Mouse (Mus musculus) embryonic fibroblast, embryonic 13.5 days (primary cell): ENCODE results near the gene Schip1. TPM values are rescaled to one million over a fixed set of nuclear protein-coding genes. Genes with fewer than 3 reads are reported as not detected.

Source experiments
- H3K27ac ChIP-seq: 2 replicates; pipeline ENCODE4 v1.5.1; 2012; ENCODE audit warnings: low read length, control low read depth, inconsistent platforms; ENCODE audit not compliant: insufficient read depth
- H3K4me1 ChIP-seq: 2 replicates; pipeline ENCODE4 v1.6.1; 2011; ENCODE audit warnings: low read length; ENCODE audit not compliant: control insufficient read depth, insufficient read depth
- H3K4me3 ChIP-seq: 2 replicates; pipeline ENCODE4 v1.5.1; 2011; ENCODE audit warnings: mild to moderate bottlenecking, control low read depth, low read length; ENCODE audit not compliant: insufficient read depth
- CTCF ChIP-seq: IDR thresholded peaks from 2 replicates; pipeline ENCODE4 v1.5.1; 2011; ENCODE audit warnings: mild to moderate bottlenecking, control low read depth, low read length, moderate library complexity, borderline replicate concordance; ENCODE audit not compliant: insufficient read depth
- POLR2A ChIP-seq: IDR thresholded peaks from 2 replicates; pipeline ENCODE4 v1.6.1; 2011; ENCODE audit warnings: low read depth, mild to moderate bottlenecking, control low read depth, low read length, moderate library complexity
- polyA plus RNA-seq: library from polyadenylated mRNA; stranded (reverse); fragments of >200 nt; gene quantifications from 2 replicates; pipeline ENCODE4 v1.2.4, GENCODE M21; 2011; ENCODE audit warnings: low read depth; ENCODE audit not compliant: missing spikeins, insufficient read length

Gene Schip1
- polyA plus RNA-seq, 1 experiment: 47.5 TPM

DNA sequence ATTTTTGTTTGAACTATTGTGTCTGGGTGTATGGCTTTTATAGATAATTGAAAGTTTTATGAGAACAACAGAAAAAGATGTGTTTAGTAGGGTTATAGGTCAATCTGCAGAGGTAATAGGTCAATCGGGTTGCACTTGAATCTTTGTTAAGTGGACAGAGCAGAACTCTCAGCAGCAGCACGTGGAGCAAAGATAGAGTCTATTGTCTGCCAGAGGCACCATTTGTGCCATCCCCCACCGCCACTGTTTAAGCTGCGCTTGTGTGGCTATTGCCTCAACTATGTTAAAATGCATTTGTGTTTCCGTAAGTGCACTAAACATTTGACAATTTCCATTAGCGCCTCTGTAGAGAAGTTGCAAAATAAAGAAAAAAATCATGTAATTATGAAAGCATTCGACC, 335.5 kb downstream of the Schip1 start:
- no peaks in the 10 kb centered on the region for H3K4me1 ChIP-seq
- no peak for TF ChIP-seq POLR2A
- TF ChIP-seq CTCF: no peak
- H3K27ac ChIP-seq: no peak overlapping the region
- H3K4me3 ChIP-seq: no peak overlapping the region

DNA sequence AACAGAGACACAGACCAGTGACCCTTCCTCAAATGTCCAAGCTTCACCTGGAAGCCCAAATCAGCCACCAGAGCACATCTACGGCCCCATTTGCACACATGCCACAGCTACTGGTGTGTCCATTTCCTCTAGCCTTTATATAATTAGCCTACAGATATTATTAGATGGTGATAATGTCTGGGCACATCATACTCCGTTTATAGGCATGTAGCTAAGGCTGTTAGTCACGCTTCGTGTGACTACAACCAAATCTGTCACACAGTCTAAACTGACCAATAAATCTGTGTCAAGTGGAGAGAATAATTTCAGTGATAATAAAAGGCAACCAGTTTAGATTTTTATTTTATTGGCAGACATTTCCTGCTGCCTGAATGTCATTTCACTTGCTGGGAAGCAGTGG, 338.7 kb downstream of the Schip1 start:
- Histone ChIP-seq H3K4me3 (no peak overlapping the region), H3K27ac (no peak overlapping the region), H3K4me1 (no peaks in the 10 kb centered on the region)
- TF ChIP-seq CTCF (no peak), POLR2A (no peak)

DNA sequence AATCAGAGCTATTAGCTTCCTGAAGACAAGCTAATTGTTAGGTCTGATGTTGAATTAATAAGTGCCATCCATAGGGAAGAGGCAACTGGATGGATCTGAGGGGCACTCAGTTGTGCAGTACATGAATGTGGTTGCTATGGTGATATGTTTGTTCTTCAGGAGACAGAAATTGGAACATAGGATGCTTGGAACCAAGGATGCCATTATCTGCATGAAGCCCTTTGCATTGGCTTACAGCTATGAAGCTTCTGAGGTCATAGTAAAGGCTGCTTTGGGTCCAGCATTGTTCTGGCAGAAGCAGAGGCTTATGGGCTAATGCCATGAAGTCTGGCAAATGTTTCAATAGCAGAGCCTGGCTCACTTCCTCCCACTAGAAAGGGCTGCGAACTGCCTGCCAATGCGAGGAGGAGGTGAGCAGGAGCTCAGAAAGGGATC, 339.2 kb downstream of the Schip1 start:
- H3K4me1 ChIP-seq: no peaks in the 10 kb centered on the region
- TF ChIP-seq POLR2A (no peak), CTCF (no peak)
- H3K27ac ChIP-seq: no peak overlapping the region
- no peak overlapping the region for H3K4me3 ChIP-seq

DNA sequence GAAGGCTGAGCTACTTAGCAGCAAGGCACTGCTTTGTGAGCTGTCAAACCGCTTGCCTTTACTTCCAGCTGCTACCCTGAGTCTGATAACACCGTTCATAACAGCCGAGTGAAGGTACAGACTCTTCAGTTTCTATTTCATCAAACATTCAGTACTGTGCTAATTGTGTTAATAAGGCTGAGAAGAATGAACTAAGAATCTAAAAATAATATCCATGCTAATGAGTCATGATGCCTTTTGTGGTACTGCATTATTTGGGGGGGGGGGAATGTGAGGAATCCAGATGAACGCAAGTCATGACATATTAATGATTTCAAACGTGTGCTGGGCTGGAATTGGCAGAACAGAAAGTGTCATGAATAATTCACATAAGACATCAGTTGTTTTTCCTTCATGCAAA, 341.1 kb downstream of the Schip1 start:
- no peak overlapping the region for H3K27ac ChIP-seq
- no peaks in the 10 kb centered on the region for H3K4me1 ChIP-seq
- TF ChIP-seq CTCF: no peak
- TF ChIP-seq POLR2A: no peak
- no peak overlapping the region for H3K4me3 ChIP-seq

DNA sequence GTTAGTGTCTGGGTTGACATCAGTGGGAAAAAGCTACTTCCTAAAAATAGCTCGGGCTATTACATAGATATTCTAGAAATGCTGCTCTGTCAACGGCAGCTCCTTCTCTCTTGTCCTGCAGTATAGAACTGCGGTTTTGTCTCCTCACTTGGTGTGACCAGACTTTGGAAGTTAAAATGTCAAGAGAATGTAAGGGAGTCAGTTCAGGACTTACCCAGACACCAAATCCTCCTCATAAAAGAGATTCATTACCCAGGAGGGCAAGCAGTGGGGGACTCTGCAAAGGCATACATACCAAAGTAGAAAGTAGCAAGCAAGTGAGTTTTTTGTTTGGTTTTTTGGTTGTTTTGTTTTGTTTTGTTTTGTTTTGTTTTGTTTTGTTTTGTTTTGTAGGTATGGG, 347.7 kb downstream of the Schip1 start:
- Histone ChIP-seq H3K27ac (no peak overlapping the region), H3K4me1 (no peaks in the 10 kb centered on the region), H3K4me3 (no peak overlapping the region)
- TF ChIP-seq POLR2A (no peak), CTCF (no peak)

DNA sequence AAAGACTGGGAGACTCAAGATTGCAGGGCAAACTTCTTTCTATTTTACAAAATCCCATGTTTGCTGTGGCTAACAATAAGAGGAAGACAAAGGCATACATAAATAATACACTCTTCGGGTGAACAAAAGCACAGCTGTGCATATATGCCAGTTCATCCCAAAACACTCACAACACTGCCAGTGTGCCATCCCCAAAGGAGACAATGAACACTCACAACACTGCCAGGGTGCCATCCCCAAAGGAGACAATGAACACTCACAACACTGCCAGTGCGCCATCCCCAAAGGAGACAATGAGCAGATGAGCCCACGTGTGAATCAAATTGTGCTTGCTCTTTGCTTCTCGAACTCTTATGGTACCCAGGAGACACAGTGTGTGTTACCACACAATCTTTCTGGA, 355.2 kb downstream of the Schip1 start:
- H3K4me3 ChIP-seq: no peak overlapping the region
- H3K4me1 ChIP-seq: no peaks in the 10 kb centered on the region
- H3K27ac ChIP-seq: no peak overlapping the region
- TF ChIP-seq POLR2A (no peak), CTCF (no peak)

DNA sequence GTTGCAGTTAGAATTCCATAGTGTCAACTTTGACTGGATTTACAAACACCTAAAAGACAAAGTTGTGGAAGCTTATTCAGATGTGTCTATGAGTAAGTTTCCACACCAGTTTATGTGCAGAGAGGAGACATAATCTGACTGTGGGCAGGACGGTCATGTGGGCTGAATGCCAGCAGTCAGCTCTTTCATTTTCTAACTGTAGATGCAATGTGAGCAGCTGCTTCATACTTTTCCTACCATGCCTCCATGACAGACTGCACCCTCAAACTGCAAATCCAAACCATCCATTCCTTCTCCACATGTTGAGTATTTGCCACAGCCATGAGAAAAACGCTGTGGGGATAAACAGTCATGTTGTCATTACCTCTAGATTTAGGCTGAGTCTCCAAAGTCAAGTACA, 356.3 kb downstream of the Schip1 start:
- Histone ChIP-seq H3K4me3 (no peak overlapping the region), H3K4me1 (no peaks in the 10 kb centered on the region), H3K27ac (no peak overlapping the region)
- TF ChIP-seq POLR2A: no peak
- no peak for TF ChIP-seq CTCF

DNA sequence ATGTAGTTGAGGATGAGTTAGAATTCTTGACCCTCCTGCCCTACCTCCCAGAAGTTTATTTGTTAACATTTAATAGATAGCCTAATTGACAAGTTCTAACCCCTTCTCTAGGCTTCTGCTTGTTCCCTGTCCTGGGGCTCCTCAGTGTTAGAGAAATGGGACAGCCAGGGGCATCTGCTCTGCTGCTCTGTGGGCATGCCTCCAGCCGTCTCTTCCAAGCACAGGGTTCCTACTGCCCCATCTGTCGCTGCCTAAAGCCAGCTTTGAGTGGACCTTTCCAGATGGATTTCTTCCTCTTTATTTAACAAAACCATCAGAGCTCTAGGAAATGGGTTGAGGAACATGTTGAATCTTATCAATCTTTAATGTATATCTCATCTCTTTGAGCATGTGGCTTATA, 357.2 kb downstream of the Schip1 start:
- Histone ChIP-seq H3K27ac (no peak overlapping the region), H3K4me1 (no peaks in the 10 kb centered on the region), H3K4me3 (no peak overlapping the region)
- no peak for TF ChIP-seq POLR2A

DNA sequence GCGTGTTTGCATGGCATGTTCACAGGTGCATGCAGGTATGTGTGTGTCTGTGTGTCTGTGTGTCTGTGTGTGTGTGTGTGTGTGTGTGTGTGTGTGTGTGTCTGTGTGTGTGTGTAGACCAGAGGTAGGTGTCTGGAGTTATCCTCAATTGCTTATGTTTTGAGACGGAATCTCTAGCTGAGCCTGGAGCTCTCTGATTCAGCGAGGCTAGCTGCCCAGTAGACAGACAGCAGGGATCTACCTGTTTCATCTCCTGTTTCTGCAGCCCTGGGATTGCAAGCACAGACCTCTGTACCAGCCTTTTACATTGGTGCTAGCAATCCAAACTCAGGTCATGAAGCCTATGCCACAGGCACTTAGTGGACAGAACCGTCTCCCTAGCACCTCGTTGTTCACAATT, 363.5 kb downstream of the Schip1 start:
- TF ChIP-seq CTCF (no peak), POLR2A (no peak)
- Histone ChIP-seq H3K4me1 (no peaks in the 10 kb centered on the region; the same call in 1 of the 2 replicates), H3K27ac (no peak overlapping the region), H3K4me3 (no peak overlapping the region)

DNA sequence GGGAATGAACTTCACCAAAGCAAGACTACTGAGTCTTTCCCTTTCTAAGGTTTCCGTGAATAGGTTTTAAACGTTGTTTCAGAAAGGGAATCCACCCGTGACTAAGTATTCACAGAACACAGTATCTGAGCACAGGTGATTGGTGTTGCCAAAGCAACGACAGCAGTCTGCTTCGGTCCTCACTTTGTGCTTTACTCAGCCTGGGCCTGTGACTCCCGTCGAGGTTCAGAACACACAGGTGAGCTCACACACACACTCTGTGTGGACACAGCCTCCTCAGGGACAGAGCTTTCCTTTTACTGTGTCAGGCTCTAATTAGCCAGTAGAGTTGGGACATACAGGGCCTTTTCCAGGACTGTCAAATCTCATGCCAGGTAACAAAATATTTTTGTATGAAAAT, 369.8 kb downstream of the Schip1 start:
- no peak overlapping the region for H3K4me3 ChIP-seq
- no peak for TF ChIP-seq CTCF
- TF ChIP-seq POLR2A: no peak
- no peaks in the 10 kb centered on the region for H3K4me1 ChIP-seq
- H3K27ac ChIP-seq: no peak overlapping the region

DNA sequence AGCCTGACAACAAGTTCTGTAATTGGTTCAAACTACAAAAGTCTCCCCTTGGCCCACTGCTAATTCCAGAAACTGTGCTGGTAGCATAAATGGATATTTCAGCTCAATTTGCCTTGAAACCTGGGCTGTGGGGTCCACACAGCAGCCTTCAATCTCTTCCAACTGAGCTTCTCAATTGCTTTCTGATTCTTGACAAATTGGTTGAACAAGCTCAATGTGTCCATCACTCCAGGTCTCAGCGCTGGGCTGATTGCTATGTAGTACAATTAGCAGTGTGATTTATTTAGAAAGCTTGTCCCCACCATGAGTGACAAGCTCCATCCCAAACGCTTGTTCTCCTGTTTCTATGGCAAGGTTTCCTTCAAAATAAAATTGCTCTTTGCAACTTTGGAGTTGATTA, 370.3 kb downstream of the Schip1 start:
- no peaks in the 10 kb centered on the region for H3K4me1 ChIP-seq
- no peak for TF ChIP-seq CTCF
- H3K4me3 ChIP-seq: no peak overlapping the region
- no peak overlapping the region for H3K27ac ChIP-seq
